8 mouse cellular contexts compared by ENCODE assay signal in genomic region chr4:44106297-44106821, GRCm38 (mm10). TPM values are rescaled to one million over a fixed set of nuclear protein-coding genes. Genes with fewer than 3 reads are reported as not detected.
DNase-seq lines count a peak whose midpoint lies in the region; ATAC-seq lines count a peak whose summit lies in the region.
"Had no signal": no experiment of that assay in that cellular context is flagged by ENCODE, and none has a peak within 500 bp of the region (broad histone marks: within the 10 kb centered on the region; RNA-seq: fewer than 3 reads in every experiment).

No protein-coding gene starts in this region.

- peak overlapping the region; percentile 88 for H3K27ac ChIP-seq in heart, embryonic 16.5 days (ENCODE audit: low read length)

- DNase-seq in NIH3T3 (ENCODE audit: low read depth): peak; percentile 14
- DNase-seq in cerebellum, postnatal 10 days: no peak
- DNase-seq in left cerebral cortex, adult 18-20 months (ENCODE audit: low spot score in 2 of 2): no peak
- no peak for DNase-seq in cerebellum, postnatal 36 days

- H3K4me3 ChIP-seq in heart, embryonic 16.5 days (ENCODE audit: low read length): peak overlapping the region; percentile 40
- H3K4me3 ChIP-seq: erythroblast, embryonic 14.5 days had no signal

- H3K27me3 ChIP-seq in heart, embryonic 16.5 days (ENCODE audit: control insufficient read depth, insufficient read depth, low read length): no peaks in the 10 kb centered on the region

- no peaks in the 10 kb centered on the region for H3K36me3 ChIP-seq in heart, embryonic 16.5 days (ENCODE audit: control insufficient read depth, insufficient read depth)

- peak overlapping the region; percentile 45; the same call in 1 of the 2 replicates for H3K9ac ChIP-seq in heart, embryonic 16.5 days (ENCODE audit: low read length)

- peak; percentile 63 for ATAC-seq in CD4-positive, CD25-positive, alpha-beta regulatory T cell, adult 4 months
- ATAC-seq in heart, embryonic 16.5 days (replicated peaks; ENCODE audit: extremely low read depth, insufficient read depth, low FRiP score): peak; percentile 26; the same call in 1 of the 2 replicates
- ATAC-seq in megakaryocyte-erythroid progenitor cell, adult 5-6 weeks (replicated peaks; ENCODE audit: low FRiP score, low TSS enrichment, poor library complexity, severe bottlenecking): 0 out of 2 replicates have a peak, but pooled peaks have one; percentile 42

- H3K4me1 ChIP-seq in heart, embryonic 16.5 days (ENCODE audit: control insufficient read depth, insufficient read depth, low read length): peaks cover 33% of the 10 kb centered on the region

- no peaks in the 10 kb centered on the region for H3K9me3 ChIP-seq in heart, embryonic 16.5 days (replicated peaks; ENCODE audit: control insufficient read depth, low read length)

- H3K4me2 ChIP-seq in heart, embryonic 16.5 days (ENCODE audit: low read depth, low read length): peak overlapping the region; percentile 58

- WGBS in heart, embryonic 16.5 days: 22% methylated on average over 18 of the region's 18 CpGs

RNA-seq across cellular contexts. Expression of gene Gne, which starts 22.4 kb away (rescaled TPM):
- polyA plus RNA-seq in CD4-positive, CD25-positive, alpha-beta regulatory T cell, adult 4 months (2017; shearing (Covaris generic)): 10 to 100 TPM; 20.5 to 20.9 TPM
- 38.3 and 40.8 TPM in 2 replicates for polyA plus RNA-seq in heart, embryonic 16.5 days (2015; fragmentation: Nextera tagmentation; extraction: Ambion mirVana)
- 38.3 and 48.9 TPM in 2 replicates for total RNA-seq in megakaryocyte-erythroid progenitor cell, adult 5-6 weeks (2014; fragmentation: Nextera tagmentation)
- total RNA-seq in megakaryocyte-erythroid progenitor cell, adult 5-6 weeks (2017): 35.4 and 42.6 TPM in 2 replicates
- 10 to 100 TPM; 45.3 to 54.3 TPM for total RNA-seq in left cerebral cortex, adult 18-20 months (2021)
